In the genomic region with DNA sequence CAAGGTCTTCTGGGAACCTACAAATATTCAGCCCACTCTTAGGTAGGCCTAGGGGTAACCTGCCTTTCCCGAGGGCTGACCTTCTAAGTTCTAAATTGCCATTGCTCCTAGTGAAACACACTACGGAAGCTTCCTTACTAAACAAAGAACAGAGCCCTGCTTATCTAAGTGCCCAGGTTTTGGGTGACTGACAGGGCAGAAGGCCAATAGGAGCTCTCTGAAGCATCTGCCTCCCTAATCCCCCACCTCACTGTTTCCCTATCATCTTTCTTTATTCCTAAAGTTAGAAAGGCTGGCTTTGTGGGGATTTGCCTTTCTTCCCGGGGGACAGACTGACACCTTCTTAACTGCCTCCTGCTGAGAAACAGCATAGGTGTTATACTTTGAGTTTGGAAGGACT, we compare ENCODE assay signal across 18 mouse cellular contexts.
A peak's percentile ranks its signal among the peaks of the same experiment; 100 is the strongest.
DNase-seq lines count a peak whose midpoint lies in the region.
"Had no signal": no experiment of that assay in that cellular context is flagged by ENCODE, and none has a peak within 500 bp of the region (broad histone marks: within the 10 kb centered on the region; RNA-seq: fewer than 3 reads in every experiment).

No protein-coding gene starts in this region.

- peak; percentile 28 for DNase-seq in heart, postnatal 4 days
- DNase-seq in heart, adult 8-10 months (ENCODE audit: low spot score) = no peak
- DNase-seq in retina, postnatal 1 day = peak; percentile 42
- DNase-seq in retina, embryonic 14.5 days (ENCODE audit: low spot score) = no peak
- peak; percentile 57 for DNase-seq in R1 (ENCODE audit: low read depth, low spot score)
- no peak for DNase-seq in spleen, adult 12 weeks (ENCODE audit: low spot score)
- DNase-seq in right cerebral cortex, postnatal 25 days = no peak
- DNase-seq: adrenal gland, postnatal 25 days; cerebellum, adult 9-10 months; cerebellum, postnatal 36 days; gastrocnemius, postnatal 25 days; heart, adult 2 months; kidney, adult 9 months; kidney, postnatal 10 days; lung, embryonic 14.5 days; lung, postnatal 14 days; midbrain, embryonic 14.5 days; thymus, postnatal 4 days had no signal

Comparison
In these comparisons a context has a peak if more than half of its experiments do, and no peak if none do; other contexts are left out.
1. DNase-seq: peak in heart, postnatal 4 days (single experiment), retina, postnatal 1 day (single experiment) and R1 (single experiment); none in heart, adult 8-10 months (single experiment), retina, embryonic 14.5 days (single experiment), spleen, adult 12 weeks (single experiment) and right cerebral cortex, postnatal 25 days (single experiment).